Mouse (Mus musculus) neural tube, embryonic 14.5 days (tissue): ENCODE data around the gene Tmem190. TPM values are rescaled to one million over a fixed set of nuclear protein-coding genes. Genes with fewer than 3 reads are reported as not detected.

Experiments used
- ATAC-seq: fragments of 200-750 bp; cut with Nextera tagmentation; 2 replicates; pipeline ENCODE4 v1.8.0; 2017; ENCODE audit warnings: low read depth, mild to moderate bottlenecking, moderate TSS enrichment, moderate library complexity
- H3K27ac ChIP-seq: fragments of 300-500 bp; sonication (generic); 2 replicates; pipeline ENCODE4 v1.5.1; 2014; ENCODE audit warnings: low read depth, mild to moderate bottlenecking, control low read depth, low read length, moderate library complexity, mixed read lengths
- H3K27me3 ChIP-seq: fragments of 300-500 bp; sonication (generic); 2 replicates; pipeline ENCODE4 v1.6.1; 2014; ENCODE audit warnings: low read length; ENCODE audit not compliant: control insufficient read depth, insufficient read depth
- H3K36me3 ChIP-seq: fragments of 300-500 bp; sonication (generic); 2 replicates; pipeline ENCODE4 v1.6.1; 2014; ENCODE audit warnings: low read length, mixed read lengths; ENCODE audit not compliant: control insufficient read depth, insufficient read depth
- H3K4me1 ChIP-seq: fragments of 300-500 bp; sonication (generic); 2 replicates; pipeline ENCODE4 v1.6.1; 2014; ENCODE audit warnings: low read length; ENCODE audit not compliant: control insufficient read depth, insufficient read depth
- H3K4me2 ChIP-seq: fragments of 300-500 bp; sonication (generic); 2 replicates; pipeline ENCODE4 v1.6.1; 2014; ENCODE audit warnings: mild to moderate bottlenecking, low read depth, low read length, control low read depth
- H3K4me3 ChIP-seq: fragments of 300-500 bp; sonication (generic); 2 replicates; pipeline ENCODE4 v1.5.1; 2014; ENCODE audit warnings: low read depth, low read length, control low read depth, mixed read lengths
- H3K9ac ChIP-seq: fragments of 300-500 bp; sonication (generic); replicated peaks from 2 replicates; pipeline ENCODE4 v1.6.1; 2014; ENCODE audit warnings: low read depth, mild to moderate bottlenecking, control low read depth, low read length, mixed read lengths
- H3K9me3 ChIP-seq: fragments of 300-500 bp; sonication (generic); 2 replicates; pipeline ENCODE4 v1.6.1; 2016; ENCODE audit warnings: low read length; ENCODE audit not compliant: control insufficient read depth
- WGBS: fragments of 180-500 bp; shearing (Covaris S2); extraction: QIAGEN DNeasy Blood & Tissue Kit; methylation state at CpG from one replicate; pipeline ENCODE4 v1.1.7; 2014; 5-methylcytosine and 5-hydroxymethylcytosine counted together
- polyA plus RNA-seq: library from polyadenylated mRNA; unstranded; fragments of >200 nt; fragmentation: Nextera tagmentation; extraction: Ambion mirVana; gene quantifications from 2 replicates; pipeline ENCODE4 v1.2.1, GENCODE M21; 2014

Gene Tmem190
- polyA plus RNA-seq, 1 experiment from 2014 or later = 0.46 TPM

DNA sequence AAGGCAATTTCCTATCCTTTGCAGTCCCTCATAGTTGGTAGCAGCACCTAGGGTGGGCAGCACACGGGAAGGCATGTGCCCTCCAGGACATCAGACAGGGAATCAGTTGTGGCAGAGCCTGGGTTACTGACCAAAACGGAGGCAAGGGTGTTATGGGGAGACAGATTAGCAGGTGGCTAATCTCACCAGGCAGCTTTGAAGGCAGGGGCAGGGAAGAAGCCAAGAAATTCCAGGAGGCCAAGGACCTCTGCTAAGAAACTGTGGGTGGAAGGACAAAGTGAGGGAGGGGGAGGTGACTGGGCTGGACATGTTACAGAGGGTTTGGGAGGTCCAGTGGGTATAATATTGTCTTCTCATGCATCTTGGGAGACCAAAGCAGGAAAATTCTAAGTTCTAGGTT is 39.4 kb upstream of the Tmem190 start:
- peaks cover 30% of the 10 kb centered on the region for H3K4me1 ChIP-seq
- no peak for ATAC-seq
- H3K4me2 ChIP-seq = no peak overlapping the region
- H3K36me3 ChIP-seq = peaks cover 7% of the 10 kb centered on the region
- H3K9me3 ChIP-seq = no peaks in the 10 kb centered on the region
- 88% methylated on average over 2 of the region's 2 CpGs for WGBS
- H3K9ac ChIP-seq = no peak overlapping the region
- no peak overlapping the region for H3K4me3 ChIP-seq
- H3K27ac ChIP-seq = no peak overlapping the region
- no peaks in the 10 kb centered on the region for H3K27me3 ChIP-seq

DNA sequence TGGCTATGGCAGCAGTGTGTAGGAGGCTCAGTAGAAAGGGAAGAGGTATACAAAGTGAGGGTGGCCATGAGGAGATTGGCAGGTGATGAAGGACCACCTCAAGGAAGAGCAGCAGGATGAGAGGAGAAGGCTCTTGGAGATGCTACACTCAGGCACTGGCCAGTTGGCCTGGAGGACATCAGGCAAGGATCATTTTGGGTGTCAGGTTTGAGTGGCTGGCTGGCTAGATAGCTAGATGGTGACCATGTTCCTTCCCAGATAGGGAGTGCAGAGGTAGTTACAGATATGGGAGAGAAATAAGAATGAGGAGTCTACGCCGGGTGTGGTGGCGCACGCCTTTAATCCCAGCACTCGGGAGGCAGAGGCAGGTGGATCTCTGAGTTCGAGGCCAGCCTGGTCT is 37.9 kb upstream of the Tmem190 start:
- Histone ChIP-seq H3K27me3 (no peaks in the 10 kb centered on the region), H3K4me2 (no peak overlapping the region), H3K4me3 (no peak overlapping the region), H3K27ac (no peak overlapping the region), H3K36me3 (peaks cover 7% of the 10 kb centered on the region), H3K9me3 (no peaks in the 10 kb centered on the region), H3K4me1 (peaks cover 22% of the 10 kb centered on the region), H3K9ac (no peak overlapping the region)
- 96% methylated on average over 5 of the region's 6 CpGs for WGBS
- ATAC-seq = no peak

DNA sequence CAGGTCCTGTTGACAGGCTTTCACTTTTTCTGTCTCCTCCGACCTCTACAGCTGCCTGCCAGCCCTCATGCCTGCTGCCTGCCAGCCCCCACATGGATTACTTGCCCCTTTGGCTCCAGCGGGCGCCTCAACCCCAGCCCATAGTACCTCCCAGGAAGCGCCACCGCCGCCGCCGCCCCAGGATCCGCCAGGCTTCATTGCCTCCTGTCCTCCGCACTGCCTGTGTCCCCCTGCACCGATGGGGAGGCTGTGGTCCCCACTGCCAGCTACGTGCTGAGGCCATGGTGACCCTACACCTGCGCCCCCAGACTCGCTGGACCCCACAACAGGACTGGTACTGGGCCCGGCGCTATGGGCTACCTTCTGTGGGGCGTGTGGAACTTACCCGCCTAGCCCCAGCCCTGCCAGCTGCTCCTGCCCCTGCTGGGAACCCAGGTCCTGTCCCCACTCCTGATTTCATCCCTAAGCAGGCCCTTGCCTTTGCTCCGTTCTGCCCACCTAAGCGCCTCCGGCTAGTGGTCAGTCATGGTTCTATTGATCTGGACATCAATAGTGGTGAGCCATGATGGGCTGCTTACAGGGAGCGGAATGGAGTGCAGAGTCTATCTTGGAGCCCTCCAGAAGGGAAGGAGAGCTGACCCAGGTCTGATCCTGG is 36.3 kb upstream of the Tmem190 start:
- WGBS = 88% methylated on average over 22 of the region's 22 CpGs
- ATAC-seq = no peak
- no peaks in the 10 kb centered on the region for H3K9me3 ChIP-seq
- no peak overlapping the region for H3K4me3 ChIP-seq
- H3K36me3 ChIP-seq = peaks cover 7% of the 10 kb centered on the region
- no peak overlapping the region for H3K4me2 ChIP-seq
- H3K27me3 ChIP-seq = no peaks in the 10 kb centered on the region
- H3K9ac ChIP-seq = no peak overlapping the region
- peaks cover 12% of the 10 kb centered on the region for H3K4me1 ChIP-seq
- H3K27ac ChIP-seq = no peak overlapping the region

DNA sequence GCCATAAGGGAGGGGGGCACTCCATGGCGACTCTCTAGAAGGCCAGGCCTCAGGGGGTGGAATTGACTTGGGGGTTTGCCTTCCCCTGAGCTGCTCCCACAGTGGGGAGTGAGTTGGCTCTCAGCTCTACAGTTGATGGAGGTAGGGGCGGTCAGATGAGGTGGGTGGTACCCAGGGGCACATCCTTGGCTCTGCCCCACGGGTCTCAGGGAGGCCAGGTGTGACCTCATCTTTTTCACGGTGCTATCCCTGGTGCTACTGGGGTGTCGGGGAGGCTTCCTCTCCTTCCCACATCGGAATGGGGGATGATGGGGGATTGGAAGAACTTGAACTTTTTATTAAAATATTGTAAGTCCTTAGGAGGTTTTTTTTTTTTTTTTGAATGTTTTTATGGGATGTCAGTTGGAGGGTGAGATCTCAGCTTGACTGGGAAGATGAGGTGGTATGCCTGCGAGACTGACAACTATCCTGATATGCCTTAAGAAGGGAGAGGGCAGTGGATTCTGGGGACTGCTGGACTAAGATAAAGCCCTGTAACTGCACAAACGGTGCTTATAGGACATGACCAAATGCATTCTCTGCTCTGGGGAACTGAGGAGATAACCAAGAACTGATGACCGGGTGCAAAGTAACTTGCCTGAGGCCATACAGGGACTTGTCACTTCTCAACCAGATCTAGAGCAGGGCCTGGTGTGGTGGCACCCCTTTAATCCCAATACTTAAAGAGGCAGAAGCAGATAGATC is 35.4 kb upstream of the Tmem190 start:
- Histone ChIP-seq H3K9me3 (no peaks in the 10 kb centered on the region), H3K36me3 (peaks cover 7% of the 10 kb centered on the region), H3K4me1 (peaks cover 6% of the 10 kb centered on the region; the same call in 1 of the 2 replicates), H3K4me2 (no peak overlapping the region), H3K27ac (no peak overlapping the region), H3K4me3 (no peak overlapping the region), H3K9ac (no peak overlapping the region), H3K27me3 (no peaks in the 10 kb centered on the region)
- no peak for ATAC-seq
- whole genome bisulfite sequencing = 75% methylated on average over 9 of the region's 9 CpGs

DNA sequence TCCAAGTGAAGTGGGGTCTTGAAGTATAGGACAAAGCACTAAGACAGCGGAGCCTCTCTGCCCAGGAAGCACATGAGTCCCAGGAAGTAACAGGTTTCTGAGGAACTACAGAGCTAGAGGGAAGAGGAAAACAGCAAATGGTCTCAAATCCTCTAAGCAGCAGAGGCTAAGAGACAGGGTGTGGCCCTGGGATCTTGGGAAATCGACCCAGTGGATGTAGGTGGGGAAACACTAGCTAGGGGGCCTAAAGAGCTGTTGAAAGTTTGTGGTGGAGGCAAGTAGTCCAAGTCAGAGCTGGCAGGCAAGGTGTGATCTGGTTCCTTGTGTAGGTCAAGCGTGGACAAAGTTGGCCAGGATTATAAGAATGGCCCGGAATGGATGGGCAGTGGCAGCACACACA is 34.4 kb upstream of the Tmem190 start:
- 85% methylated on average over 4 of the region's 4 CpGs for WGBS
- Histone ChIP-seq H3K36me3 (peaks cover 7% of the 10 kb centered on the region), H3K4me3 (no peak overlapping the region), H3K9ac (no peak overlapping the region), H3K27ac (no peak overlapping the region), H3K4me2 (no peak overlapping the region), H3K9me3 (no peaks in the 10 kb centered on the region), H3K4me1 (0 out of 2 replicates have a peak, but pooled peaks cover 3% of the 10 kb centered on the region), H3K27me3 (no peaks in the 10 kb centered on the region)
- no peak for ATAC-seq

DNA sequence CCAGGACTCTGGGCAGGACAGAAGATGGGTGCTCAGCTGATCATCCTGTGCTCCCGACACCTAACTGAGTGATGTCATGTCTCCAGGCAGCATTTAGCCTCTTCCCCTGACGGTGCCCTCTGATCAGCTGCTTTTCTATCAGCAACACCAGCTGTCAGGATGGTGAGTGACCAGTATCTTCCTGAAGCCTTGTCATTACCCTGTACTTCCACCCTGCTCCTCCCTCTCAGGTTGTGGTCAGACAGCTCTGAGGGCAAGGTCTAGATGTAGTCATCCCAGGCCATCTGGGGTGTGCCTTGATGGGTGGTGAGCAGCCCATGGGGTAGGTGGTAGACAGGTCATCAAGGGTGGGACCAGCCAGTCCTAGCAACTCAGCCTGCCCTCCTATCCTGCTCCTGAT is 33.6 kb upstream of the Tmem190 start:
- ATAC-seq = no peak
- H3K4me1 ChIP-seq = 0 out of 2 replicates have a peak, but pooled peaks cover 3% of the 10 kb centered on the region
- H3K36me3 ChIP-seq = peaks cover 7% of the 10 kb centered on the region
- no peak overlapping the region for H3K4me2 ChIP-seq
- H3K27me3 ChIP-seq = no peaks in the 10 kb centered on the region
- H3K4me3 ChIP-seq = no peak overlapping the region
- H3K9ac ChIP-seq = no peak overlapping the region
- H3K9me3 ChIP-seq = no peaks in the 10 kb centered on the region
- no peak overlapping the region for H3K27ac ChIP-seq
- WGBS = 87% methylated on average over 2 of the region's 2 CpGs

DNA sequence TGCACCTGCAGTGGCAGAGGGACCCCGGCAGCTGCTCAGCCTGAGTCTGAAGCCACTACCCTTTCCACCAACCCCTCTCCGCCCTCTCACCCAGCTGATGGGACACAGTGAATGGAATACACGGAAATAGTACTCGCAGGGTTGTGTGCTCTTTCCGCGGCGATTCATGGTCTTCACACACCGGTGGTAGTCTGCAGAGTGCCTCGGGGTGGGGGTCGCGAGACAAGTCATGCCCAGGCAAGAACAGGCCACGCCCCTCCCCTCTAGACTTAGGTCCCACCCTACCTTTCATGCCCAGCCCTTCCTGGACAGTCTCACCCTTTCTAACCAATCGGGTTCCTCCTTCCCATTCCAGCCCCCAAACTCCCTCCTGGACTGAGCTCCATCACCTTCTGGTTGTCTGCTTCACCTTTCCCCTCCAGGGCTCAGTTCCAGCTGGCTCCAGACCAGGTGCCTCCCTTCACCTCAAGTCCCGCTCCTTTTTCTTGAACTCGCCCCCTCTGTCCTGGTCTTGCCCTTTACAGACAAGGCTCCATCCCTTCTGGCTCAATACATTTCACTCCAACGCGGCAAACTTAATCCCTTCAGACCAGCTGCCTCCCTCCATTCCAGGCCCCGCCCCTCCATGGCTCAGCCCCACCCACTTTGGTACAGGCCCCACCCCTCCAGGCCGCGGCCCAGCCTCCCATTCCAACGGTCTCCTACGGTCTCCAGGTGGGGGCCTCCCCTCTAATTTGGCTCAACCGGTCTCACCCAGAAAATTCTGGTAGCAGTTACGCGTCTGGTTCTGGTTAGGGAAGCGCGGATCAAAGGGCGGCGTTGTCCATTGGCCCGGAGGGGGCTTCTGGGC is 30.5 kb upstream of the Tmem190 start:
- Histone ChIP-seq H3K9me3 (no peaks in the 10 kb centered on the region), H3K9ac (no peak overlapping the region; the same call in 1 of the 2 replicates), H3K4me1 (0 out of 2 replicates have a peak, but pooled peaks cover 3% of the 10 kb centered on the region), H3K27me3 (no peaks in the 10 kb centered on the region), H3K27ac (no peak overlapping the region), H3K4me2 (peak overlapping the region; percentile 38), H3K4me3 (peak overlapping the region; percentile 18), H3K36me3 (no peaks in the 10 kb centered on the region)
- ATAC-seq = peak; percentile 74
- WGBS = 3% methylated on average over 30 of the region's 30 CpGs

DNA sequence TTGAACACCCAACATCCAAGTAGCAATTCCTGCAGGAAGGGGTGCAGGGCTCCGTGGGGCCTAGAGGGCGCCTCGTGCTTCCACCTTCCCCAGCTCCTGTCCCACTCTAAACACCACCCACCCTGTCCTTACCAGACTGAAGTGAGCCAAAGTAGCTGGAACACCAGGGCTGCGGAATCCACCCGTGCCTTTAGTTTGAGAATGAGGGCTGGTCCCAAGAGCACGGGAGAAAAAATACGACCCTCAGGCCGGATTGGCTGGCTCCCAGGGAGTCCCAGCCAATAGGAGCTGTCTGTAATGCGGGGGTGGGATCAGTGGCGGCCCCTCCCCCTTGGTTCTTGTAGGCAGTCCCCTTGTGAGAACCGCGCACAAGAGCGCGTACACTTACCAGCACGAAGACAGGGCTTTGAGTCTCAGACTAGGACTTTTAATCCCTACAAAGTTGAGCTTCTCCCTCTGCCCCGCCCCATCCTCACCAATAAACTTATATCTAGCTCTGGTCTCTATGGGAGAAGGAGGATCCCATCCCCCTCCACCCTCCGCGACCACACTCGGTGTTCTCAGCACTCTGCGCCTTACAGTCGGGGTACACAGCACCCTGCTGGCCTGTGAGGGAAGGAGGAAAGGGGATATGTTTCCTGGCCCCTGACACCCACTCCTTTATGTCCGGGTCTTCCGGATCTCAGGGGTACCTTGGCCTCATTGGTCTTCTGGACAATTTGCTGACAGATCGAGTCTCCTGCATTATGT is 29.7 kb upstream of the Tmem190 start, which contains the start of gene Cox6b2:
Gene Cox6b2 (minus strand): TSS at position 274 of the 750 bp plus-strand sequence.
- Histone ChIP-seq H3K36me3 (no peaks in the 10 kb centered on the region), H3K4me3 (peak within 1 kb of the TSS; percentile 18), H3K9me3 (no peaks in the 10 kb centered on the region), H3K4me2 (peak within 1 kb of the TSS; percentile 38), H3K9ac (peak within 1 kb of the TSS; percentile 7; the same call in 1 of the 2 replicates), H3K27me3 (no peaks in the 10 kb centered on the region), H3K4me1 (0 out of 2 replicates have a peak, but pooled peaks cover 3% of the 10 kb centered on the region), H3K27ac (no peak within 1 kb of the TSS)
- WGBS = 3% methylated on average over 24 of the region's 24 CpGs
- peak; percentile 95 for ATAC-seq
